In the genomic region with DNA sequence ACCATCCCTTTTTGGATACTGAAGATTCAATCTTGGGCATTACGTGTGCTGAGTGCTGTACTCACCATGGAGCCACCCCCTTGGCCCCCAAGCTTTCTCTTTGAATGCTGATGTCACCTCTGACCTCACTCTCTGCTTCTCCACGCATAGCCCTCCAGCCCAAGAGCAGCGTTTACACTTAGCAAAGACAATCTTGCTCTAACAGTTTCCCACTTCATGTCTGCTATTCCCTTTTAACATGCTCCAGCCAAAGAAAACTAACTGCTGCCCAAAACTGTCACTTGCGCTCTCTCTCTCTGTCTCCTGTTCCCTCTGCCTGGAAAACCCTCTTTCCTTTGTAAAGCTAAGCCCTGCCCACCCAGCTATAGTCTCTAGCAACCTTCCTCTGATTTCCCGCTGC, we compare ENCODE assay signal across 28 mouse cellular contexts. TPM values are rescaled to one million over a fixed set of nuclear protein-coding genes. Genes with fewer than 3 reads are reported as not detected.
DNase-seq lines count a peak whose midpoint lies in the region; ATAC-seq and TF ChIP-seq lines count a peak whose summit lies in the region.
"Had no signal": no experiment of that assay in that cellular context is flagged by ENCODE, and none has a peak within 500 bp of the region (broad histone marks: within the 10 kb centered on the region; RNA-seq: fewer than 3 reads in every experiment).

No protein-coding gene starts in this region.

- no peak overlapping the region for H3K4me3 ChIP-seq in embryonic facial prominence, embryonic 15.5 days (replicated peaks)
- H3K4me3 ChIP-seq in embryonic facial prominence, embryonic 10.5 days = no peak overlapping the region
- no peak overlapping the region for H3K4me3 ChIP-seq in kidney, embryonic 16.5 days (ENCODE audit: low read length)
- H3K4me3 ChIP-seq in kidney, adult 2 months (ENCODE audit: insufficient read depth, low read depth, low read length) = no peak overlapping the region
- no peak overlapping the region for H3K4me3 ChIP-seq in lung, embryonic 16.5 days (ENCODE audit: low read length)
- H3K4me3 ChIP-seq in lung, adult 2 months (replicated peaks; ENCODE audit: extremely low read depth, low read depth, low read length) = no peak overlapping the region
- no peak overlapping the region for H3K4me3 ChIP-seq in stomach, postnatal 0 days (ENCODE audit: low read depth, low read length)
- H3K4me3 ChIP-seq: embryonic facial prominence, embryonic 13.5 days; forebrain, embryonic 15.5 days; hindbrain, embryonic 10.5 days; midbrain, embryonic 10.5 days; myocyte; neural tube, embryonic 13.5 days had no signal

- H3K9ac ChIP-seq in embryonic facial prominence, embryonic 15.5 days = no peak overlapping the region
- H3K9ac ChIP-seq in kidney, embryonic 16.5 days (replicated peaks; ENCODE audit: low read length) = no peak overlapping the region
- no peak overlapping the region for H3K9ac ChIP-seq in lung, embryonic 16.5 days (ENCODE audit: low read length)
- no peak overlapping the region for H3K9ac ChIP-seq in stomach, postnatal 0 days (ENCODE audit: low read length)
- H3K9ac ChIP-seq: embryonic facial prominence, embryonic 13.5 days; forebrain, embryonic 15.5 days; liver, embryonic 14.5 days; neural tube, embryonic 13.5 days had no signal

- no peak overlapping the region for H3K4me2 ChIP-seq in embryonic facial prominence, embryonic 15.5 days (replicated peaks)
- H3K4me2 ChIP-seq in kidney, embryonic 16.5 days (replicated peaks; ENCODE audit: low read depth, low read length) = no peak overlapping the region
- H3K4me2 ChIP-seq in lung, embryonic 16.5 days (ENCODE audit: low read depth, low read length) = no peak overlapping the region
- H3K4me2 ChIP-seq in stomach, postnatal 0 days (replicated peaks; ENCODE audit: low read depth) = no peak overlapping the region
- H3K4me2 ChIP-seq: embryonic facial prominence, embryonic 13.5 days; forebrain, embryonic 15.5 days; neural tube, embryonic 13.5 days had no signal

- TF ChIP-seq CTCF in kidney, adult 2 months (conservative IDR thresholded peaks at IDR 0.05; ENCODE audit: insufficient read depth, insufficient read length, low read depth, low read length) = no peak
- TF ChIP-seq CTCF in lung, adult 2 months (IDR thresholded peaks at IDR 0.05; ENCODE audit: insufficient read depth, low read length) = no peak
- no peak for TF ChIP-seq CTCF in stomach, postnatal 0 days (IDR thresholded peaks at IDR 0.05; ENCODE audit: low read depth)

- WGBS in embryonic facial prominence, embryonic 15.5 days = 58% methylated on average over 5 of the region's 5 CpGs
- 67% methylated on average over 5 of the region's 5 CpGs for WGBS in embryonic facial prominence, embryonic 10.5 days
- 65% methylated on average over 5 of the region's 5 CpGs for WGBS in kidney, embryonic 16.5 days
- WGBS in kidney, adult 2 months = 69% methylated on average over 5 of the region's 5 CpGs
- 38% methylated on average over 5 of the region's 5 CpGs for WGBS in lung, embryonic 16.5 days
- 58% methylated on average over 5 of the region's 5 CpGs for WGBS in lung, adult 2 months
- 40% methylated on average over 5 of the region's 5 CpGs for WGBS in stomach, postnatal 0 days

- H3K9me3 ChIP-seq in embryonic facial prominence, embryonic 15.5 days (replicated peaks) = no peaks in the 10 kb centered on the region
- H3K9me3 ChIP-seq in embryonic facial prominence, embryonic 10.5 days = no peaks in the 10 kb centered on the region
- no peaks in the 10 kb centered on the region for H3K9me3 ChIP-seq in kidney, embryonic 16.5 days (ENCODE audit: low read length)
- no peaks in the 10 kb centered on the region for H3K9me3 ChIP-seq in lung, embryonic 16.5 days (ENCODE audit: control insufficient read depth, low read length)
- no peaks in the 10 kb centered on the region for H3K9me3 ChIP-seq in stomach, postnatal 0 days (ENCODE audit: control insufficient read depth, low read length)
- H3K9me3 ChIP-seq: embryonic facial prominence, embryonic 13.5 days; forebrain, embryonic 15.5 days; hindbrain, embryonic 10.5 days; midbrain, embryonic 10.5 days; neural tube, embryonic 13.5 days had no signal

- 0 out of 2 replicates have a peak, but pooled peaks cover 8% of the 10 kb centered on the region for H3K36me3 ChIP-seq in embryonic facial prominence, embryonic 15.5 days
- H3K36me3 ChIP-seq in embryonic facial prominence, embryonic 10.5 days (replicated peaks) = no peaks in the 10 kb centered on the region
- H3K36me3 ChIP-seq in kidney, embryonic 16.5 days (ENCODE audit: insufficient read depth, low read length) = no peaks in the 10 kb centered on the region
- no peaks in the 10 kb centered on the region for H3K36me3 ChIP-seq in kidney, adult 2 months (ENCODE audit: control insufficient read depth, insufficient read depth, low read length)
- peaks cover 5% of the 10 kb centered on the region; the same call in 1 of the 2 replicates for H3K36me3 ChIP-seq in lung, embryonic 16.5 days (ENCODE audit: control insufficient read depth, insufficient read depth, low read length)
- peaks cover 4% of the 10 kb centered on the region; the same call in 1 of the 2 replicates for H3K36me3 ChIP-seq in stomach, postnatal 0 days (ENCODE audit: control insufficient read depth, insufficient read depth, low read length)

- 0 out of 2 replicates have a peak overlapping the region, but pooled peaks have one; percentile 8 for H3K27ac ChIP-seq in embryonic facial prominence, embryonic 15.5 days (replicated peaks)
- H3K27ac ChIP-seq in embryonic facial prominence, embryonic 10.5 days (replicated peaks) = no peak overlapping the region
- 0 out of 2 replicates have a peak overlapping the region, but pooled peaks have one; percentile 28 for H3K27ac ChIP-seq in kidney, embryonic 16.5 days (ENCODE audit: low read length)
- H3K27ac ChIP-seq in kidney, adult 2 months (ENCODE audit: insufficient read depth, low read depth, low read length) = no peak overlapping the region
- H3K27ac ChIP-seq in lung, embryonic 16.5 days (ENCODE audit: low read length) = peak overlapping the region; percentile 97
- peak overlapping the region; percentile 30 for H3K27ac ChIP-seq in stomach, postnatal 0 days (replicated peaks)
- H3K27ac ChIP-seq: embryonic facial prominence, embryonic 13.5 days; forebrain, embryonic 15.5 days; hindbrain, embryonic 10.5 days; liver, embryonic 14.5 days; midbrain, embryonic 10.5 days; neural tube, embryonic 13.5 days had no signal

- no peak for TF ChIP-seq POLR2A in kidney, adult 2 months (IDR thresholded peaks at IDR 0.05; ENCODE audit: low read depth, low read length)
- TF ChIP-seq POLR2A in lung, adult 2 months (IDR thresholded peaks at IDR 0.05; ENCODE audit: borderline replicate concordance, extremely low read depth, low read depth, low read length) = no peak

- no peak for DNase-seq in embryonic facial prominence, embryonic 10.5 days (ENCODE audit: low spot score)
- DNase-seq in kidney, adult 2 months = no peak
- DNase-seq in lung, adult 2 months = no peak
- DNase-seq in stomach, postnatal 0 days (ENCODE audit: low spot score) = no peak
- no peak for DNase-seq in thymus, postnatal 0 days (ENCODE audit: low spot score)
- DNase-seq: adrenal gland, postnatal 10 days; cerebellum, adult 2 months; cerebellum, postnatal 25 days; gastrocnemius, postnatal 10 days; kidney, adult 8-10 months; layer of hippocampus, adult 9-11 months; retina, postnatal 1 day; right cerebral cortex, postnatal 25 days; spleen, adult 18-20 months; thymus, adult 2 months had no signal

- no peaks in the 10 kb centered on the region for H3K27me3 ChIP-seq in embryonic facial prominence, embryonic 15.5 days
- no peaks in the 10 kb centered on the region for H3K27me3 ChIP-seq in embryonic facial prominence, embryonic 10.5 days (replicated peaks; ENCODE audit: low read depth, poor library complexity, severe bottlenecking)
- H3K27me3 ChIP-seq in kidney, embryonic 16.5 days (ENCODE audit: insufficient read depth, low read length) = no peaks in the 10 kb centered on the region
- no peaks in the 10 kb centered on the region for H3K27me3 ChIP-seq in kidney, adult 2 months (replicated peaks; ENCODE audit: control insufficient read depth, insufficient read depth, low read length)
- H3K27me3 ChIP-seq in lung, embryonic 16.5 days (ENCODE audit: control insufficient read depth, insufficient read depth, low read depth, low read length) = no peaks in the 10 kb centered on the region
- H3K27me3 ChIP-seq in stomach, postnatal 0 days (ENCODE audit: control insufficient read depth, insufficient read depth, low read length) = no peaks in the 10 kb centered on the region
- H3K27me3 ChIP-seq: embryonic facial prominence, embryonic 13.5 days; forebrain, embryonic 15.5 days; neural tube, embryonic 13.5 days had no signal

- peaks cover 8% of the 10 kb centered on the region; the same call in 1 of the 2 replicates for H3K4me1 ChIP-seq in embryonic facial prominence, embryonic 15.5 days
- 0 out of 2 replicates have a peak, but pooled peaks cover 3% of the 10 kb centered on the region for H3K4me1 ChIP-seq in embryonic facial prominence, embryonic 10.5 days
- no peaks in the 10 kb centered on the region for H3K4me1 ChIP-seq in kidney, embryonic 16.5 days (ENCODE audit: insufficient read depth, low read length)
- H3K4me1 ChIP-seq in kidney, adult 2 months (ENCODE audit: control insufficient read depth, insufficient read depth, low read length) = no peaks in the 10 kb centered on the region
- H3K4me1 ChIP-seq in lung, embryonic 16.5 days (replicated peaks; ENCODE audit: control insufficient read depth, insufficient read depth, low read length) = peaks cover 11% of the 10 kb centered on the region
- peaks cover 9% of the 10 kb centered on the region; the same call in 1 of the 2 replicates for H3K4me1 ChIP-seq in lung, adult 2 months (ENCODE audit: control insufficient read depth, insufficient read depth, low read length)
- H3K4me1 ChIP-seq in stomach, postnatal 0 days (replicated peaks; ENCODE audit: control insufficient read depth, insufficient read depth) = no peaks in the 10 kb centered on the region
- H3K4me1 ChIP-seq: embryonic facial prominence, embryonic 13.5 days; forebrain, embryonic 15.5 days; hindbrain, embryonic 10.5 days; neural tube, embryonic 13.5 days had no signal

- no peak for TF ChIP-seq EP300 in stomach, postnatal 0 days (optimal IDR thresholded peaks at IDR 0.05)

- ATAC-seq in embryonic facial prominence, embryonic 15.5 days (ENCODE audit: insufficient number of reproducible peaks, low FRiP score, low TSS enrichment, low read depth) = no peak
- no peak for ATAC-seq in kidney, embryonic 16.5 days (ENCODE audit: low FRiP score, low TSS enrichment)
- peak; percentile 84 for ATAC-seq in lung, embryonic 16.5 days (ENCODE audit: low read depth)
- ATAC-seq in stomach, postnatal 0 days (ENCODE audit: low FRiP score, low TSS enrichment) = no peak; the same call in 1 of the 2 replicates
- ATAC-seq: activated CD4-positive, CD25-positive, alpha-beta regulatory T cell, adult 4 months; forebrain, embryonic 15.5 days; hindbrain, embryonic 16.5 days; midbrain, embryonic 16.5 days had no signal

RNA-seq across cellular contexts. Expression of a gene that starts 27.1 kb away (rescaled TPM):
- 5.0 and 5.5 TPM in 2 replicates for polyA plus RNA-seq in embryonic facial prominence, embryonic 15.5 days (2015; fragmentation: Nextera tagmentation; extraction: Ambion mirVana)
- 6.3 and 6.8 TPM in 2 replicates for polyA plus RNA-seq in embryonic facial prominence, embryonic 10.5 days (2016; fragmentation: Nextera tagmentation; extraction: Ambion mirVana)
- 4.6 and 5.1 TPM in 2 replicates for polyA plus RNA-seq in kidney, embryonic 16.5 days (2015; fragmentation: Nextera tagmentation; extraction: Ambion mirVana)
- 18.0 and 21.4 TPM in 2 replicates for polyA plus RNA-seq in kidney, adult 2 months (2012; rRNA removed)
- polyA plus RNA-seq in lung, embryonic 16.5 days (2015; fragmentation: Nextera tagmentation; extraction: Ambion mirVana) = 6.3 and 6.4 TPM in 2 replicates
- 28.5 and 35.0 TPM in 2 replicates for polyA plus RNA-seq in lung, adult 2 months (2012; rRNA removed)
- polyA plus RNA-seq in stomach, postnatal 0 days (2015; fragmentation: Nextera tagmentation; extraction: Ambion mirVana) = 2.5 and 2.8 TPM in 2 replicates
- 5.2 and 6.1 TPM in 2 replicates for polyA plus RNA-seq in thymus, postnatal 0 days (2015; fragmentation: Nextera tagmentation; extraction: Ambion mirVana)

RNA-seq across cellular contexts. Expression of a gene that starts 37.8 kb away (rescaled TPM):
- 3.1 and 3.2 TPM in 2 replicates for polyA plus RNA-seq in embryonic facial prominence, embryonic 15.5 days (2015; fragmentation: Nextera tagmentation; extraction: Ambion mirVana)
- polyA plus RNA-seq in embryonic facial prominence, embryonic 10.5 days (2016; fragmentation: Nextera tagmentation; extraction: Ambion mirVana) = 1.3 and 1.6 TPM in 2 replicates
- 1.5 TPM in 2 replicates for polyA plus RNA-seq in kidney, embryonic 16.5 days (2015; fragmentation: Nextera tagmentation; extraction: Ambion mirVana)
- 0.95 and 1.1 TPM in 2 replicates for polyA plus RNA-seq in kidney, adult 2 months (2012; rRNA removed)
- 3.8 and 4.0 TPM in 2 replicates for polyA plus RNA-seq in lung, embryonic 16.5 days (2015; fragmentation: Nextera tagmentation; extraction: Ambion mirVana)
- 2.9 and 4.2 TPM in 2 replicates for polyA plus RNA-seq in lung, adult 2 months (2012; rRNA removed)
- polyA plus RNA-seq in stomach, postnatal 0 days (2015; fragmentation: Nextera tagmentation; extraction: Ambion mirVana) = 1.6 and 1.7 TPM in 2 replicates
- polyA plus RNA-seq in thymus, postnatal 0 days (2015; fragmentation: Nextera tagmentation; extraction: Ambion mirVana) = 0.47 and 0.60 TPM in 2 replicates

Comparison
In these comparisons a context has a peak if more than half of its experiments do, and no peak if none do; other contexts are left out.
1. H3K27ac ChIP-seq: peak in embryonic facial prominence, embryonic 15.5 days (single experiment), kidney, embryonic 16.5 days (single experiment), lung, embryonic 16.5 days (single experiment) and stomach, postnatal 0 days (single experiment); none in embryonic facial prominence, embryonic 10.5 days (single experiment) and kidney, adult 2 months (single experiment).